Mouse (Mus musculus): Measurements from ENCODE around the gene Dusp5.

GRCm38 (mm10) chr19:53571056-53571455, 42.1 kb downstream of the Dusp5 start:
- TF ChIP-seq CTCF (IDR thresholded peaks at IDR 0.05; ENCODE audit: low read depth, low read length) (no peak), POLR2A (IDR thresholded peaks at IDR 0.05; ENCODE audit: borderline replicate concordance, low read depth, low read length) (no peak)
